Mouse (Mus musculus): ENCODE measurements around the gene Stxbp1. TPM values are rescaled to one million over a fixed set of nuclear protein-coding genes. Genes with fewer than 3 reads are reported as not detected.

The Stxbp1 gene
- total RNA-seq, 4 experiments from 2014 or later, result 2.0 to 2.6 (median 2.1) TPM

GRCm38 (mm10) chr2:32757056-32757845, 89.8 kb downstream of the Stxbp1 start, which contains the start of gene Tor2a:
Tor2a (plus strand) TSS chr2:32757234.
- peak; percentile 94 to 96 for DNase-seq (ENCODE audit: low spot score in 2 of 2)

GRCm38 (mm10) chr2:32756674-32757055, 90.4 kb downstream of the Stxbp1 start:
- no peak for DNase-seq (ENCODE audit: low spot score in 2 of 2)

- no peak for DNase-seq (ENCODE audit: low spot score in 2 of 2)
These were observed 94.9 kb downstream of the Stxbp1 start for GRCm38 (mm10) chr2:32752181-32752580.

- no peak for DNase-seq (ENCODE audit: low spot score in 2 of 2)
These were observed 95.4 kb downstream of the Stxbp1 start for GRCm38 (mm10) chr2:32751665-32752033.

GRCm38 (mm10) chr2:32750887-32751664, 96.0 kb downstream of the Stxbp1 start:
- no peak for DNase-seq (ENCODE audit: low spot score in 2 of 2)

- DNase-seq (ENCODE audit: low spot score in 2 of 2), result no peak
These were observed 96.8 kb downstream of the Stxbp1 start for GRCm38 (mm10) chr2:32750199-32750598.

GRCm38 (mm10) chr2:32749082-32749481, 98.0 kb downstream of the Stxbp1 start:
- no peak for DNase-seq (ENCODE audit: low spot score in 2 of 2)

GRCm38 (mm10) chr2:32744272-32744982, 102.6 kb downstream of the Stxbp1 start:
- DNase-seq (ENCODE audit: low spot score in 2 of 2), result no peak

GRCm38 (mm10) chr2:32742173-32742531, 104.9 kb downstream of the Stxbp1 start:
- no peak for DNase-seq (ENCODE audit: low spot score in 2 of 2)

- no peak for DNase-seq (ENCODE audit: low spot score in 2 of 2)
These were observed 105.5 kb downstream of the Stxbp1 start for GRCm38 (mm10) chr2:32741273-32742172.

GRCm38 (mm10) chr2:32740916-32741272, 106.2 kb downstream of the Stxbp1 start, which contains the start of gene 6330409D20Rik:
6330409D20Rik (minus strand) TSS chr2:32741016.
- no peak for DNase-seq (ENCODE audit: low spot score in 2 of 2)

- DNase-seq (ENCODE audit: low spot score in 2 of 2), result no peak
These were observed 107.7 kb downstream of the Stxbp1 start for GRCm38 (mm10) chr2:32739311-32739710.

Other genes starting within 250 kb of the Stxbp1 start
- 10 to 100 TPM; 48.6 to 61.3 (median 54.9) TPM for gene St6galnac6, start 247.5 kb downstream of the Stxbp1 start, total RNA-seq (2022)
- gene Ak1, start 225.5 kb downstream of the Stxbp1 start, total RNA-seq (2022), result 1,000 to 10,000 TPM; 1,455 to 1,877 (median 1,746) TPM
- gene Eng, start 200.7 kb downstream of the Stxbp1 start, total RNA-seq (2022), result 10 to 100 TPM; 17.4 to 26.6 (median 20.5) TPM
- 1 to 10 TPM; 4.2 to 5.8 (median 4.7) TPM for gene Fpgs, start 143.1 kb downstream of the Stxbp1 start, total RNA-seq (2022)
- 10 to 100 TPM; 17.0 to 22.2 (median 20.8) TPM for gene Cdk9, start 134.2 kb downstream of the Stxbp1 start, total RNA-seq (2022)
- gene Sh2d3c, start 126.2 kb downstream of the Stxbp1 start, total RNA-seq (2022), result 1 to 10 TPM; 3.3 to 6.6 (median 6.1) TPM
- gene 6330409D20Rik, start 106.2 kb downstream of the Stxbp1 start, total RNA-seq (2022), result not detected
- 1 to 10 TPM; 4.3 to 5.1 (median 4.6) TPM for gene Tor2a, start 90.0 kb downstream of the Stxbp1 start, total RNA-seq (2022)
- gene Ttc16, start 71.6 kb downstream of the Stxbp1 start, total RNA-seq (2022), result under 1 TPM in 1 of 4 experiments, not detected in 3; 0.09 TPM
- 1 to 10 TPM; 1.4 to 3.8 (median 2.3) TPM for gene Ptrh1, start 71.5 kb downstream of the Stxbp1 start, total RNA-seq (2022)
- not detected for gene Cfap157, start 62.8 kb downstream of the Stxbp1 start, total RNA-seq (2022)
- 1 to 10 TPM; 3.8 to 6.3 (median 5.4) TPM for gene Fam129b, start 28.9 kb upstream of the Stxbp1 start, total RNA-seq (2022)
- gene Rpl12, start 114.3 kb upstream of the Stxbp1 start, total RNA-seq (2022), result 100 to 1,000 TPM in 2 of 4 experiments, 10 to 100 TPM in 2; 77.4 to 121 (median 96.8) TPM
- 10 to 100 TPM; 10.1 to 14.6 (median 11.8) TPM for gene Lrsam1, start 114.4 kb upstream of the Stxbp1 start, total RNA-seq (2022)
- 10 to 100 TPM in 3 of 4 experiments, 1 to 10 TPM in 1; 9.6 to 12.7 (median 10.2) TPM for gene Slc2a8, start 134.8 kb upstream of the Stxbp1 start, total RNA-seq (2022)

Measured in gastrocnemius, adult 8-10 months (tissue).